Mouse (Mus musculus): ENCODE data around the gene Thoc6. TPM values are rescaled to one million over a fixed set of nuclear protein-coding genes. Genes with fewer than 3 reads are reported as not detected.

Thoc6 gene
- polyA plus RNA-seq, 1 experiment: 27.1 TPM

DNA sequence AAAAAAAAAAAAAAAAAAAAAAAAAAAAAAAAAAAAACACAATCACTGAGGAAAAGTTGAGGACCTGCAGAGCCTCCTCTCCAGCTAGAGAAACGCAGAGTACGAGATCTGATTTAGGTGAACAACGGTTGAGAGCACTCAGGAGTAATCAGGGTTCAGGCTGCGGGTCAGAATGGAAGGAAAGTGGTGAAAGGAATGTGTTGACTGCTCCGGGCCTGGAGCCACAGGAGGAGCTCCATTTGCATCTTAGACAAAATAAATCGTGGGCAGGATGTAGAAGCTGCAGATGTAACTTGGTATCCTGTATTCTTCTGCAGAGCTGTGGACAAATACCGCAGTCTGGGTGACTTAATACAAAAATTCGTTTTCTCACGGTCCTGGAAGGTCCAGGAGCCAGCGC lies 27.8 kb downstream of the Thoc6 start:
- no peak for DNase-seq (ENCODE audit: low read depth, low spot score)
- 57% methylated on average over 10 of the region's 10 CpGs for WGBS

DNA sequence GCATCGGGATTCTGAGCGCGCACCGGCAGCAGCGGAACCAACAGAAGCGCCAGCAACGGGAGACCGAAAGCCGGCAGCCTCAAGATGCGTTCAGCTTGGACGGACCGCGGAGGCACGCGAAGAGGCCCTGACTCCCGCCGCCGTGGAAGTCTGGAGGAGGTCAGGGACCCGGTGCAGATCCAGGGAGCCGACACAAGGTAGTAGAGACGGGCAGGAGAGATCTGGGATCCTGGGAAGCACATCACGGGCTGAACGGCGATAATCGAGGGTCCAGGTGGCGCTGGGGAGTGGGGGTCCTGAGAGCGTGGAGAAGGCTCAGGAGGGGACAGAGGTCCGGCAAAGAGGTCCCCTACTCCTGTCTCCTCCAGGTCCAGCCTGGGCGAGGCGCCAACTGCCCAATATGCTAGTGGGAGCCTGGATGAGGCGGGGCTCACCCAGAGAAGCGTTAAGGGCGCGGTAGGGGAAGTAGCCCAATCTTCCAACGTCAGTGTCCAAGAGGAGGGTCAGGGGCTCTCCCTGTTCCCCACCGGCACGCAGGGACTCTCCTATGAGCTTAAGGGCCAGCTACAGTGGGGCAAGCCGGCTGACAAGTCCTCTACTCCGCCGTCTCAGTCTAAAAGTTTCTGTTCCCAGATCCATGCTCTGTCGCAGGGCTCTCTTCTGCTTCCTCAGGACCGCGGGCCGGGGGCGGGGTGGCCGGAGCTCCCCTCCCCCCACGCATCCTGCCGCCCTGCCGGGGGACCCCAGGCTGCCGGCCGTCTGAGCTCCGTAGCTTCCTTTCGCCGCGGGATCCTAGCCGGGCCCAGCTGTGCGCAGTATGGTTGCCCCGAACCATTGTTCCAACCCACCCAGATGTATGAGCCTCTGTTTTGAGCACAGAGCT lies 28.8 kb downstream of the Thoc6 start, which contains the start of gene Mmp25:
Mmp25 (minus strand) TSS at position 665 of the 883 bp plus-strand sequence.
- DNase-seq (ENCODE audit: low read depth, low spot score): no peak
- WGBS: 2% methylated on average over 58 of the region's 58 CpGs

DNA sequence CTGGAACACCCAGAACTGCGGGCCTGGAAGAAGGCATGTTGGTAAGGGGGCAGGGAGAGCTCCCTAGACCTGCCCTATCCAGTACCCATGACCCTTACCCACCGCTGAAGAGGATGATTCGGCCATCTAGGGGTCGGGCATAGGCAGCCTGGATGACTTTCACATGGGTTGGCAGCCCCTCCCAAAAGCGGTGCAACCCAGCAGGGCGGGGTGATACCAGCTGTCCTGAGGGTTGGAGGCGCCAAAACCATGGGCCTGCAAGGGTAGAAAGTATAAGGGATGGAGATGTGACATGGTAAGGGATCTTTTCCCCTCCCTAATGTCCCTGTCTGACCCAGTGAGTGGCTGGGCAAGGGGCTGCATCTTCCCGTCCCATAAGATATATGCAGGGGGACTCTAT lies 42.4 kb downstream of the Thoc6 start:
- WGBS: 72% methylated on average over 8 of the region's 8 CpGs
- DNase-seq (ENCODE audit: low read depth, low spot score): no peak

DNA sequence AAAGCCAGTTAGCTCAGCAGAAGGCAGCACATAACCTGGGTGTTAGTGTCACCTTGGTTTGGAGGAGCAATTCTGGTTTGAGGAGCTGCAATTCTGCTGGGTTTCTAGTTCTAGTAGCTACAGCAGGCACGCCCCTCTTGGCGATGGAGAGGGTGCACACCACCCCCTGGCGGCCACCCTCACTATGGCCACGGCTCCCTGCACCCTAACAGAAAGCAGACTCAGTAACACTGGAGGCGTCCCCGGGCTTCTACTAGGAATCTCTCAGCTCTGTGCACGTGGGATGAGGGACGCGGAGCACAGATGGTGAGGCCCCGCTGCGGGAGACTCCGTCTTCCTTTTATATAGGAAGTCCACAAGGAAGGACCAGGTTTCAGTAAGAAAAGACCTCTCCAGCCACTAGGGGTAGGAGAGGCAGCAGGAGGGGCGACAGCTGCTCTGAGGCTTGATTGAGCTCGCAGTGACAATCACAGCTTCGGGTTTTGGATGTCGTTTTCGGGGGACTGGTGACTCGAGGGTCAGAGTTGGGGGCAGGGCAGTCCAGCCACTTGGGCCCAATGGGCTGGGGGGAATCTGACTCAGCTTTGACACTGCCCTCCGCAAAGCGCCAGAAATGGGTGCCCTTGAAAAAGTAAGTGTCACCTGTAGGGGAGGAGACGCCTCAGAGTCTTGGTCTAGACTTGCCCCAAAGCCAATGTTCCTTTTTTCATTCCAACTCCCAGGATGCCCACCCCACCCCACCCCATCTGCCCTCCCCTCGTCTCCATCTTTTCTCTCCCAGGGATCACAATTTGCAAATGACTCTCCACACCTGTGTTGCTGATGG lies 43.3 kb downstream of the Thoc6 start:
- WGBS: 14% methylated on average over 22 of the region's 22 CpGs

GRCm38 (mm10) chr17:23627813-23628212 lies 45.9 kb downstream of the Thoc6 start:
- no peak for DNase-seq (ENCODE audit: low read depth, low spot score)
- 44% methylated on average over 7 of the region's 7 CpGs for WGBS

More for the DNA sequence above, 43.3 kb downstream of the Thoc6 start:
- no peak for DNase-seq (ENCODE audit: low read depth, low spot score)

DNA sequence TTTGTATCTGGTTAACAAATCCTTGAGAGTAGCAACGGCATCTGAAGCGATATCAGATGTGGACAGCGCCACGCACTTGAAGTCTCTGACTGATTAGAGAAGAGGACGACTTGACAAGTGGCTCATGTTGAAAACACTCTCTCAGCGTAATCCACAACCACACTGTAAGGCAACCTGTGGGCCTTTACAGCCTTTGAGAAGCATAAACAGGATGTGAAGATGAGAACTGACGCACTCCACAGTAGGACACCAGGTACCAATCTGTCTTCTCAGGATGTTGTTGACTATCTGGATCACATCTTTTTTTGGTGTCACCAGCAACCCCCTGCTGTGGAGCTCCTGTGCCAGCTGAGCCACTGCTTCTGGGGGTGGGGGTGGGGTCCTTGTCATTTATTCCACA lies 53.3 kb downstream of the Thoc6 start:
- no peak for DNase-seq (ENCODE audit: low read depth, low spot score)
- WGBS: 77% methylated on average over 7 of the region's 7 CpGs

Other genes with a start within 250 kb of the Thoc6 start
- gene Vmn2r117, start 194.2 kb downstream of the Thoc6 start, polyA plus RNA-seq (2012; rRNA removed): not detected in 2 replicates
- gene Zfp213, start 109.6 kb downstream of the Thoc6 start, polyA plus RNA-seq (2012; rRNA removed): 10.6 and 11.2 TPM in 2 replicates
- 4.4 and 5.5 TPM in 2 replicates for gene Zfp13, start 74.4 kb downstream of the Thoc6 start, polyA plus RNA-seq (2012; rRNA removed)
- gene Zscan10, start 73.0 kb downstream of the Thoc6 start, polyA plus RNA-seq (2012; rRNA removed): not detected in 2 replicates
- 0.41 and 0.67 TPM in 2 replicates for gene Mmp25, start 28.6 kb downstream of the Thoc6 start, polyA plus RNA-seq (2012; rRNA removed)
- gene Bicdl2, start 13.4 kb downstream of the Thoc6 start, polyA plus RNA-seq (2012; rRNA removed): 6.1 and 6.4 TPM in 2 replicates
- gene Hcfc1r1, start 286 bp downstream of the Thoc6 start, polyA plus RNA-seq (2012; rRNA removed): 197 and 204 TPM in 2 replicates
- 8.1 and 8.4 TPM in 2 replicates for gene Tnfrsf12a, start 3.6 kb upstream of the Thoc6 start, polyA plus RNA-seq (2012; rRNA removed)
- not detected in 2 replicates for gene Cldn6, start 5.4 kb upstream of the Thoc6 start, polyA plus RNA-seq (2012; rRNA removed)
- 0.15 TPM in 1 of 2 replicates, not detected in the other for gene Cldn9, start 10.1 kb upstream of the Thoc6 start, polyA plus RNA-seq (2012; rRNA removed)
- gene 1520401A03Rik, start 48.9 kb upstream of the Thoc6 start, polyA plus RNA-seq (2012; rRNA removed): 0.02 and 0.03 TPM in 2 replicates
- 41.2 and 45.7 TPM in 2 replicates for gene Pkmyt1, start 52.5 kb upstream of the Thoc6 start, polyA plus RNA-seq (2012; rRNA removed)
- gene Paqr4, start 67.0 kb upstream of the Thoc6 start, polyA plus RNA-seq (2012; rRNA removed): 155 and 162 TPM in 2 replicates
- 3.1 and 3.5 TPM in 2 replicates for gene Kremen2, start 72.0 kb upstream of the Thoc6 start, polyA plus RNA-seq (2012; rRNA removed)
- gene Flywch1, start 97.7 kb upstream of the Thoc6 start, polyA plus RNA-seq (2012; rRNA removed): 27.3 and 34.9 TPM in 2 replicates
- gene Flywch2, start 112.2 kb upstream of the Thoc6 start, polyA plus RNA-seq (2012; rRNA removed): 4.5 and 6.5 TPM in 2 replicates
- 284 and 419 TPM in 2 replicates for gene Srrm2, start 116.7 kb upstream of the Thoc6 start, polyA plus RNA-seq (2012; rRNA removed)
- gene Elob, start 155.3 kb upstream of the Thoc6 start, polyA plus RNA-seq (2012; rRNA removed): 771 and 864 TPM in 2 replicates
- 0.09 and 0.58 TPM in 2 replicates for gene Prss33, start 162.2 kb upstream of the Thoc6 start, polyA plus RNA-seq (2012; rRNA removed)
- 495 and 577 TPM in 2 replicates for gene Prss32, start 170.0 kb upstream of the Thoc6 start, polyA plus RNA-seq (2012; rRNA removed)
- 1.8 and 3.3 TPM in 2 replicates for gene Prss41, start 170.3 kb upstream of the Thoc6 start, polyA plus RNA-seq (2012; rRNA removed)
- gene Prss21, start 194.2 kb upstream of the Thoc6 start, polyA plus RNA-seq (2012; rRNA removed): not detected in 2 replicates
- gene Dcpp1, start 207.0 kb upstream of the Thoc6 start, polyA plus RNA-seq (2012; rRNA removed): not detected in 2 replicates
- not detected in 2 replicates for gene Dcpp2, start 207.0 kb upstream of the Thoc6 start, polyA plus RNA-seq (2012; rRNA removed)
- not detected in 2 replicates for gene Dcpp3, start 243.6 kb upstream of the Thoc6 start, polyA plus RNA-seq (2012; rRNA removed)

All from large intestine, adult 2 months (tissue).